Mouse (Mus musculus) small intestine, adult 2 months (tissue): ENCODE measurements around the gene Atp5s. TPM values are rescaled to one million over a fixed set of nuclear protein-coding genes. Genes with fewer than 3 reads are reported as not detected.

ENCODE experiments used
- H3K27ac ChIP-seq: fragments of 200-500 bp; 2 replicates; pipeline ENCODE4 v1.5.1; 2012; ENCODE audit warnings: low read depth, low read length, control low read depth, inconsistent platforms; ENCODE audit not compliant: insufficient read depth
- H3K27me3 ChIP-seq: fragments of 200-500 bp; 2 replicates; pipeline ENCODE4 v1.6.1; 2012; ENCODE audit warnings: mild to moderate bottlenecking, moderate library complexity, low read length, inconsistent platforms; ENCODE audit not compliant: control insufficient read depth, insufficient read depth
- H3K36me3 ChIP-seq: fragments of 200-500 bp; 2 replicates; pipeline ENCODE4 v1.6.1; 2012; ENCODE audit warnings: mild to moderate bottlenecking, low read length, control low read depth, inconsistent platforms; ENCODE audit not compliant: control insufficient read depth, insufficient read depth
- H3K4me1 ChIP-seq: fragments of 200-500 bp; 2 replicates; pipeline ENCODE4 v1.6.1; 2012; ENCODE audit warnings: low read length, inconsistent platforms, mixed read lengths; ENCODE audit not compliant: control insufficient read depth, insufficient read depth, insufficient read length
- H3K4me3 ChIP-seq: fragments of 200-500 bp; 2 replicates; pipeline ENCODE4 v1.5.1; 2012; ENCODE audit warnings: low read depth, mild to moderate bottlenecking, control low read depth, inconsistent platforms, low read length, moderate library complexity
- CTCF ChIP-seq: fragments of 200-500 bp; IDR thresholded peaks from 2 replicates; pipeline ENCODE4 v1.5.1; 2012; ENCODE audit warnings: low read depth, mild to moderate bottlenecking, control low read depth, inconsistent platforms, low read length, moderate library complexity, mixed read lengths; ENCODE audit not compliant: insufficient replicate concordance, insufficient read length; ENCODE audit errors: extremely low read depth
- POLR2A ChIP-seq: fragments of 200-500 bp; IDR thresholded peaks from 2 replicates; pipeline ENCODE4 v1.6.1; 2012; ENCODE audit warnings: low read depth, mild to moderate bottlenecking, control low read depth, inconsistent platforms, low read length, moderate library complexity
- WGBS: fragments of 180-500 bp; shearing (Covaris S2); methylation state at CpG from one replicate; pipeline ENCODE4 v1.1.7; 2018; 5-methylcytosine and 5-hydroxymethylcytosine counted together
- polyA plus RNA-seq: library from polyadenylated mRNA; depleted of rRNA; stranded (reverse); fragments of >200 nt; gene quantifications from 2 replicates; pipeline ENCODE4 v1.2.3, GENCODE M21; 2012; rRNA removed

Atp5s gene
- polyA plus RNA-seq: 7.9 and 9.4 TPM in 2 replicates

DNA sequence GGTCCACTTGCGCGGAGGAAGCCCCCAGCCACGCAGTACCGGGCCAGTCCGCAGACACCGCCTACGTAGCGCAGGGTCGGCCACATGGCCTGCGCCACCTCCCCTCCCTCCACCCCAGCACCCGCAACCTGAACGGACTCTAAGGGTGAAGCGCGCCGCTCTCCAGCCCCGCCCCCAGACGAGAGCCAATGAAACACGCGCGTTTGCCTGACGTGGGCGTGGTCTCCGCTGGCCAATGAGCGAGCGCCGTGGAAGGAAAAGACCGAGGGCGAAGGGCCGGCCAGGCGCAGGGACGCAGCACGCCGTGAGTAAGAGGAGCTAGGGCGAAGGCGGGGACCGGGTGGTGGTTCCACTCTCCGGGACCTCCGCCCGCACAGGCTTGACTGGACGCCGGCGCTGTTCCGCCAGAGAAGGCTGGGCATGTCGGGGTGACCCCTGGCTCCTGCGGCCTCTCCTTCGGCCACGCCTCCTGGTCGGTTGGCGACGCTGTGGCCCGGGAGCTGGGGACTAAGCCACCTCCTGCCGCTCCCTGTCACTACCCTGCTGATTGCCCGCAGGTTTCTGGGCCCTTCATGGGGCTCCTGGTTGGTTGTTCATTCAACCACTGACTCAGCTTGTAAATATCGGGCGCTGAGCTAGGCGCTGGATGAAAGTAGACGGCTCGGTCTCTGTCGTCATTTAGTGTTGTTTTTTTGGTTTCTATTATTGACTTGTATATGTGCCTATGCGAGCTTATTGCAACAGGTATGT, at the start of gene Atp5s, which contains the start of gene L2hgdh:
TSS of gene Atp5s (plus strand) at position 240 of the 750 bp plus-strand sequence.
TSS of gene L2hgdh (minus strand) at position 163 of the 750 bp plus-strand sequence.
- H3K4me1 ChIP-seq: peaks cover 10% of the 10 kb centered on the region; the same call in 1 of the 2 replicates
- WGBS: under 1% methylated on average over 59 of the region's 60 CpGs
- H3K27ac ChIP-seq: peak within 1 kb of the TSS; percentile 77
- H3K27me3 ChIP-seq: no peaks in the 10 kb centered on the region
- TF ChIP-seq POLR2A (peak; percentile 91), CTCF (0 out of 2 replicates have a peak, but pooled peaks have one; percentile 5)
- H3K4me3 ChIP-seq: peak within 1 kb of the TSS; percentile 89
- H3K36me3 ChIP-seq: peaks cover 3% of the 10 kb centered on the region; the same call in 1 of the 2 replicates

DNA sequence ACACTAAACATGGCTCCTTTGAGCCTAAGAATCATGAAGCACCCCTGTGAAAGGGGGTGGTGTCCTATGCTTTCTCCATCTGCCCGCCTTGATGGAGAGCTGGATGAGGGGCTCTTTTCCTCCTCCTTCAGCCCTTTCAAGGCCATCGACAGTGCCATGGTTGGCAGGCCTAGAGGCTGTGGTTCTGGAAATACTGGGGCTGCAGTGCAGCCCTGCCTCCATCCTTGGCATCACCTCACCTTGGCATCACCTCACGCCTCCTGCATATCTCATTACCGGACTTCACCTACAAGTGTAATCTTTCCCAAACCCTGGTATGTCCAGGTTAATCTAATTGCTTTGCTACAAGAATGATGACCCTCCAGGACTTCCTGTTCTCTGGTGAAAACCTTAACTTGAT, 48.6 kb upstream of the Atp5s start:
- TF ChIP-seq POLR2A (no peak), CTCF (no peak)
- Histone ChIP-seq H3K4me1 (peaks cover 2% of the 10 kb centered on the region; the same call in 1 of the 2 replicates), H3K36me3 (no peaks in the 10 kb centered on the region; the same call in 1 of the 2 replicates), H3K27ac (no peak overlapping the region), H3K27me3 (no peaks in the 10 kb centered on the region), H3K4me3 (no peak overlapping the region)
- whole genome bisulfite sequencing: 77% methylated on average over 4 of the region's 4 CpGs

DNA sequence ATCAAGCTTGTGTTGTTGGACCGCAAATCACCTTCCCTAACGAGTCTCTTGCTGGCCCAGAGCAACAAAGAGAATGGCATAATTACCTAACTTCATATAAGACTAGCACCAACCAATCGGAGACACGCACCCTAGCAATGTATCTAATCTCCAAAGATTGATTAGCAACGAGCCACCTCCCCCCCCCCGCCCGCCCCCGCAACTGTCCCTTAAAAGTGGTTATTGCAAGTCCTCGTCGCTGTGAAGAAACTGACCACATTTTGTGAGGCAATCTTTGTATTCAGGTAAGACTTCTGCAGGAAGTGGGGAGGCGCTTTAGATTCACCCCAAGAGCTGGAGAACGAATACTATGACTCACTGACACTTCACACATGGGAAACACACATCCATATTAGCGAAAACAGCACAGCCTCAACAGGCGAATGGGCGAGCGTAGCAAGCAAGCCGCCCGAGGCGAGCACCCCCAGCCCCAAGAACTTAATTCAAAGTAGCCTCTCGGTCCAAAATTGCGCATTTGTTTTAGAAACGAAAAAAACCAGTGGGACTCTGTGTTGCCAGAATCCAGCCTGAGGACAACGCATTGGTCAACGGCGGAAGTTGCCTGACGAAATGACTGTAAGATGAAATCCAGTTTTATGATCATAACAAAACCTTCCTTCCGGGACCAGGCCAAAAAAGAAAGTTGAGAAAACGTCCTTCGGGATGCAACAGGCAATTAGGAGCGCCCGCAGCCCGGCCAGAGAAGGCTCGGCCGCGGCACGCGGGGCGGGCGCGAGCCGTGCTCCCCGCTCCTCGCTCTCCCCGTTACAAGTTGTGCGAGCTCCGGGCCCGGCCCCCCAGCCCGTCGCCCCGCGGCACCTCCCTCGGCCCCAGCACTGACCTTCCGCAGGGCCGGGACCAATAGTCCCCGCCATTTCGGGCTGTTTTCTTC, 43.9 kb upstream of the Atp5s start:
- Histone ChIP-seq H3K36me3 (no peaks in the 10 kb centered on the region), H3K27me3 (no peaks in the 10 kb centered on the region), H3K27ac (peak overlapping the region; percentile 90), H3K4me3 (peak overlapping the region; percentile 95), H3K4me1 (peaks cover 2% of the 10 kb centered on the region; the same call in 1 of the 2 replicates)
- under 1% methylated on average over 56 of the region's 56 CpGs for WGBS
- TF ChIP-seq POLR2A: no peak
- TF ChIP-seq CTCF: no peak

DNA sequence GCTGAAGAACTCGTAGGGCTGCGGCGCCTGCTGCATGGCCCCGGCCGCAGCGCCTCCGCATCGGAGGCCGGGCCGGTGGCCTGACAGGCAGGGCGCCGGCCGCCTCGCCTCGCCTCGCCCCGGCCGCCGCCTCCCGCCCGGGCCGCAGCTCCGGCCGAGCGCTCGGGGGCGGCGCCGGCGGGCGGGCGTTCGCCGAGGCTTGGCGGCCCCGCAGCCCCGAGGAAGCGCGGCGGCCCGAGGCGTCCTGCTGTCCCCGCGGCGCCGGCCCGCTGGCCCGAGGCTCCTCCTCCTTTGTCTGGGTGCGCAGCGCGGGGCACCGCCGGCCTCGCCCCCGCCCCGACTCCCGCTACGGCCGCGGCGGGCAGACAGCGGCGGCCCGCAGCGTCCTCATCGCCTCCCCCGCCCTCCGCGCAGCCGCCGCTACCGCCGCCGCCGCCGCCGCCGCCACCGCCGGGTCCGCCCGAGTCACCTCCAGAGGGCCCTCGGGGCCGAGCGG, 43.1 kb upstream of the Atp5s start, which contains the start of gene Sos2:
TSS of gene Sos2 (minus strand) at position 287 of the 496 bp plus-strand sequence.
- Histone ChIP-seq H3K4me3 (peak within 1 kb of the TSS; percentile 95), H3K36me3 (no peaks in the 10 kb centered on the region), H3K27me3 (no peaks in the 10 kb centered on the region), H3K27ac (peak within 1 kb of the TSS; percentile 90), H3K4me1 (peaks cover 2% of the 10 kb centered on the region; the same call in 1 of the 2 replicates)
- WGBS: 2% methylated on average over 81 of the region's 85 CpGs
- TF ChIP-seq POLR2A (no peak), CTCF (no peak)

DNA sequence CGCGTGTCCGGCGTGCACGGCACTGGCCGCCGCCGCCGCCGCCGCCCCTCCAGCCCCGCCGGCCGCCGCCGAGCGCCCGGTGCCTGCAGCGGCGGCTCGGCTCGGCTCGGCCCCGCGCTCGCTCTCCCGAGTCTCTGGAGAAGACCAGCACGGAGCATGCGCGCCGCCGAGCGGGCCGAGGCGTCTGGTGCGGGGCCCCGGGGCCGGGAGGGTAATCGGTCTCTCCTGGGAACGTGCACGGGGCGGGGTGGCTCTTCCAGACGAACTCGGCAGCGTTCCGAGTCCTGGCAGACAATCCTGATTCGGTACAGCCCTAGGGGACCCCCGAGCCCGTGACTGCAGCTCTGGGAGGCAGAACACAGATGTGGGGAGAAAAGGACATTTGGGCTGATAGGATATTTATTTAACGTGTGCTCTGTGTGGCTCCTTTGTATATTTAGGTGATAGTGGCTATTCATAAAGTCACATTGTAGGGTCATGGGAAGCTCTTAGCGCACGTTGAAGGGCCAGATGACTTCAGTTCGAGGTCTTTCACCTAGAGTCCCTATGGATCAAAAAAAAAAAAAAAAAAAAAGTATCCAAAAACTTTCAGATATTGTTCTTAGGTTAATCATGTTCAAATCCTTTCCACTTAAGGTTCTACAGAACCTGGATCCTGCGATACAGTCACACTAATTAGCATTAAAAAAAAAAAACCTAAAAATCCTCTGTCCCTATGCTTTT, 42.5 kb upstream of the Atp5s start:
- Histone ChIP-seq H3K4me3 (peak overlapping the region; percentile 95), H3K4me1 (peaks cover 2% of the 10 kb centered on the region; the same call in 1 of the 2 replicates), H3K36me3 (no peaks in the 10 kb centered on the region), H3K27ac (peak overlapping the region; percentile 90), H3K27me3 (no peaks in the 10 kb centered on the region)
- 2% methylated on average over 54 of the region's 54 CpGs for WGBS
- no peak for TF ChIP-seq CTCF
- TF ChIP-seq POLR2A: peak; percentile 54; the same call in 1 of the 2 replicates

DNA sequence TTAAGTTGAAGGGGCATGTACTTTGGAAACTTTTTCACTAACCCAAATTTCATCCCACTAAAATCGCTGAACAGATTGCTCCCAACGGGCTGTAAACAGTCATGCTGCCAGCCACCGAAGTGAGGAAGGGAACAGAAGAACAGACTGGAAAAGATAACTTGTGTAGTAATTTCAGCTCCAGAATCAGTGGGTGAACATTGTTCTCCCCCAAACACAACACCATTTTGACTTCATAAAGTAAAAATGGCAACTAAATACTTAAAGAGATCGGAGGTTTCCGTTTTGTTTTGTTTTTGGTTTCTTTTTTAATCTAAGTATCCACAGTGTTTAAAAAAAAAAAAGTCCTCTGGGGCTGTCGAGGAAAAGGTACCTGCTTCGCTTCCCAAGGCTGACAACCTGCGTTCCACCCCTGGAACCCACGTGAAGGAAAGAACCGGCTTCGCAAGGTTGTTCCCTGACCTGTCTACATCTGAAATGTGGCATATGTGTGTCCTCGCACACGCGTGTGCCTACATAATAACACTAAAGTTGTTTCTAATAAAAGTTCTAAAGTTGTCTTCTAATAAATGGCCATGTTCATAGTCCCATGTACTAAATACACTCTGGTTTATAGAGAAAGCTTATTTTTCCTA, 41.8 kb upstream of the Atp5s start:
- TF ChIP-seq POLR2A (no peak), CTCF (no peak)
- WGBS: 21% methylated on average over 14 of the region's 14 CpGs
- H3K4me3 ChIP-seq: peak overlapping the region; percentile 41
- H3K4me1 ChIP-seq: peaks cover 2% of the 10 kb centered on the region; the same call in 1 of the 2 replicates
- H3K27ac ChIP-seq: peak overlapping the region; percentile 68
- no peaks in the 10 kb centered on the region for H3K27me3 ChIP-seq
- H3K36me3 ChIP-seq: no peaks in the 10 kb centered on the region
